Mouse (Mus musculus) bone marrow macrophage, adult 2 months (primary cell): ENCODE measurements at regions not wholly inside any gene's neighbourhood (a gene's known extent, or its start where the extent isn't known, plus 50 kb on each side); places are given as distances from the start of the nearest gene placed in this dataset.

Experiments used
- CTCF ChIP-seq: IDR thresholded peaks from 2 replicates; pipeline ENCODE4 v1.5.1; 2012; ENCODE audit warnings: low read depth, mild to moderate bottlenecking, low read length, moderate library complexity
- POLR2A ChIP-seq: IDR thresholded peaks from 2 replicates; pipeline ENCODE4 v1.6.1; 2012; ENCODE audit warnings: mild to moderate bottlenecking, low read depth, low read length, borderline replicate concordance

- no peak for TF ChIP-seq CTCF
- no peak for TF ChIP-seq POLR2A
Measured at GRCm38 (mm10) chr5:44370006-44370405, 143.6 kb upstream of the Tapt1 start.
